15 mouse cellular contexts compared by ENCODE assay signal in the genomic region with DNA sequence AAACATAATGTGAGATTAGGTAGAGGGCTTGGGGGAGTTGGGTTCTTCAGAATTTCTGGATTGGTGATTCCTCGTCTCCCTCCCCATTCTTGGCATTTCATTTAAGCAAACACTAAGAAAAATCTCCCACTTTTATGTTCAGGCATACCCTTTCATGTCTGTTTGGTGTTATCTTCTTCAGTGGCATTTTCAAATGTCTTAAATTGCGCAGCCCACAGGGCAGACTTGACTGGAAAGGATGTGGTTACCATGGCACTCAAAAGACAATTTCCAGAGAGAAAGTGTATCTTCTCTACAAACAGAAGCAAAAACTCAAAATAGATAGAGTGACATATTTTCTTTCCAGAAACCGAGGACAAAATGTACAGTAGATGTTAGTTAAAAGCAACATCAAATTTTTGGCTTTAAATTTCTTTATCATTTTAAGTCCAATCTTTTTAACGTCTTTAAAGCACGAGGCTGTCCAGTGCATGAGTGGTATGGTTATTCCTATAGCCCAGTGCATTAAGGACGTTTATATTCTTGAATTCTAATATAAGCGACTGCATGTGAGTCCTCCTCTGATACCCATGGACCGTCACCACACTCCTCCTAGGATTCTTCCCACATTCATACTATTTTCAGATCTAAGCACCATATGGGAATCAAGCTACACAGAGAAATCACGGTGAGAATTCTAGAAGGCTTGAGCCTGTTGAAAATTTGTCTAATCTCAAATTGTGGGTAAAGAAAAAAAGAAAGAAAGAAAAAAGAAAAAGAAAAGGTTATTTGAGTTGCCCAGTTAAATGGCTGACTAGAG. TPM values are rescaled to one million over a fixed set of nuclear protein-coding genes. Genes with fewer than 3 reads are reported as not detected.
DNase-seq lines count a peak whose midpoint lies in the region; ATAC-seq lines count a peak whose summit lies in the region.
"Had no signal": no experiment of that assay in that cellular context is flagged by ENCODE, and none has a peak within 500 bp of the region (broad histone marks: within the 10 kb centered on the region; RNA-seq: fewer than 3 reads in every experiment).

A gene (minus strand): TSS at position 198 of the 799 bp plus-strand sequence.

- no peak within 1 kb of the TSS for H3K4me3 ChIP-seq in forebrain, embryonic 13.5 days
- H3K4me3 ChIP-seq in forebrain, embryonic 12.5 days (replicated peaks), result no peak within 1 kb of the TSS
- H3K4me3 ChIP-seq: embryonic facial prominence, embryonic 10.5 days; limb, embryonic 15.5 days had no signal

- WGBS in forebrain, embryonic 13.5 days, result 87% methylated on average over 9 of the region's 9 CpGs
- WGBS in forebrain, embryonic 12.5 days, result 88% methylated on average over 9 of the region's 9 CpGs

- no peaks in the 10 kb centered on the region for H3K27me3 ChIP-seq in forebrain, embryonic 13.5 days
- H3K27me3 ChIP-seq in forebrain, embryonic 12.5 days, result no peaks in the 10 kb centered on the region
- H3K27me3 ChIP-seq: limb, embryonic 15.5 days had no signal

- no peak for ATAC-seq in forebrain, embryonic 13.5 days
- no peak for ATAC-seq in forebrain, embryonic 12.5 days (ENCODE audit: low FRiP score)

- intact Hi-C loops in left cerebral cortex, postnatal 4 days (cut with DNase I), result no loop called here

- no peaks in the 10 kb centered on the region for H3K4me1 ChIP-seq in forebrain, embryonic 13.5 days
- no peaks in the 10 kb centered on the region for H3K4me1 ChIP-seq in forebrain, embryonic 12.5 days
- H3K4me1 ChIP-seq: embryonic facial prominence, embryonic 10.5 days; limb, embryonic 15.5 days had no signal

- H3K9me3 ChIP-seq in forebrain, embryonic 13.5 days (replicated peaks), result no peaks in the 10 kb centered on the region
- no peaks in the 10 kb centered on the region for H3K9me3 ChIP-seq in forebrain, embryonic 12.5 days
- H3K9me3 ChIP-seq: embryonic facial prominence, embryonic 10.5 days; limb, embryonic 15.5 days had no signal

- peak in 1 of 2 experiments; percentile 51 for DNase-seq in layer of hippocampus, adult 18-20 months (ENCODE audit: low spot score in 2 of 2)
- no peak for DNase-seq in layer of hippocampus, adult 9-10 months (ENCODE audit: low spot score)
- DNase-seq in layer of hippocampus, postnatal 14 days (ENCODE audit: low spot score in 2 of 2), result peak in 1 of 2 experiments; percentile 48
- no peak for DNase-seq in left cerebral cortex, postnatal 4 days
- DNase-seq in urinary bladder, postnatal 25 days (ENCODE audit: low spot score), result no peak
- no peak for DNase-seq in cerebellum, postnatal 10 days
- DNase-seq: adrenal gland, postnatal 36 days; cerebellum, adult 2 months; lung, postnatal 10 days; spleen, adult 18-20 months; thymus, adult 18-20 months had no signal

- H3K4me2 ChIP-seq in forebrain, embryonic 13.5 days, result no peak within 1 kb of the TSS
- H3K4me2 ChIP-seq in forebrain, embryonic 12.5 days, result no peak within 1 kb of the TSS
- H3K4me2 ChIP-seq: limb, embryonic 15.5 days had no signal

- no peak within 1 kb of the TSS for H3K27ac ChIP-seq in forebrain, embryonic 13.5 days
- no peak within 1 kb of the TSS for H3K27ac ChIP-seq in forebrain, embryonic 12.5 days
- H3K27ac ChIP-seq: embryonic facial prominence, embryonic 10.5 days; limb, embryonic 15.5 days had no signal

- no peaks in the 10 kb centered on the region for H3K36me3 ChIP-seq in forebrain, embryonic 13.5 days (ENCODE audit: poor library complexity, severe bottlenecking)
- no peaks in the 10 kb centered on the region for H3K36me3 ChIP-seq in forebrain, embryonic 12.5 days (replicated peaks)
- H3K36me3 ChIP-seq: embryonic facial prominence, embryonic 10.5 days; limb, embryonic 15.5 days had no signal

- no peak within 1 kb of the TSS for H3K9ac ChIP-seq in forebrain, embryonic 13.5 days
- no peak within 1 kb of the TSS for H3K9ac ChIP-seq in forebrain, embryonic 12.5 days
- H3K9ac ChIP-seq: limb, embryonic 15.5 days had no signal

RNA-seq across cellular contexts. Expression of the gene that starts here (rescaled TPM):
- polyA plus RNA-seq in forebrain, embryonic 13.5 days (2015; fragmentation: Nextera tagmentation; extraction: Ambion mirVana), result 12.3 and 12.6 TPM in 2 replicates
- polyA plus RNA-seq in forebrain, embryonic 12.5 days (2016; fragmentation: Nextera tagmentation; extraction: Ambion mirVana), result 6.8 and 7.2 TPM in 2 replicates
- 10 to 100 TPM; 29.2 to 29.9 TPM for total RNA-seq in layer of hippocampus, adult 18-20 months (2021)
- 10 to 100 TPM; 29.6 to 31.3 TPM for total RNA-seq in layer of hippocampus, postnatal 14 days (2021)
- total RNA-seq in left cerebral cortex, postnatal 4 days (2021), result 10 to 100 TPM; 42.5 to 45.3 TPM
